Mouse (Mus musculus) cerebellum, postnatal 25 days (tissue): ENCODE results near the gene Mrgprf.

Experiments
- DNase-seq, 2 experiments: peaks; one replicate each; pipeline ENCODE4 v3.0.0; 2021; ENCODE audit warnings: mixed read lengths in 2 of 2

The Mrgprf gene

GRCm38 (mm10) chr7:145301341-145302005, 845 bp downstream of the Mrgprf start:
- DNase-seq: peak; percentile 71 to 80

- DNase-seq: peak; percentile 77 to 85
Measured at GRCm38 (mm10) chr7:145302488-145303285, 2.1 kb downstream of the Mrgprf start.

- DNase-seq: no peak
Measured at GRCm38 (mm10) chr7:145304153-145304552, 3.5 kb downstream of the Mrgprf start.

- peak in 1 of 2 experiments; percentile 52 for DNase-seq
Measured at GRCm38 (mm10) chr7:145307636-145308035, 7.0 kb downstream of the Mrgprf start.

GRCm38 (mm10) chr7:145308061-145308675, 7.5 kb downstream of the Mrgprf start:
- DNase-seq: peak; percentile 77 to 78

GRCm38 (mm10) chr7:145308866-145309265, 8.2 kb downstream of the Mrgprf start:
- DNase-seq: peak; percentile 49 to 54

GRCm38 (mm10) chr7:145309877-145310276, 9.2 kb downstream of the Mrgprf start:
- DNase-seq: peak in 1 of 2 experiments; percentile 48

GRCm38 (mm10) chr7:145310526-145310925, 9.9 kb downstream of the Mrgprf start:
- DNase-seq: no peak

GRCm38 (mm10) chr7:145312137-145312536, 11.5 kb downstream of the Mrgprf start:
- no peak for DNase-seq

- peak in 1 of 2 experiments; percentile 45 for DNase-seq
Measured at GRCm38 (mm10) chr7:145314785-145315411, 14.3 kb downstream of the Mrgprf start, which contains the start of gene Mrgprd. Gene Mrgprd, plus strand, starts transcription at chr7:145314835.

- no peak for DNase-seq
Measured at GRCm38 (mm10) chr7:145317522-145317921, 16.9 kb downstream of the Mrgprf start.

- DNase-seq: peak; percentile 65 to 72
Measured at GRCm38 (mm10) chr7:145319481-145319880, 18.9 kb downstream of the Mrgprf start.

GRCm38 (mm10) chr7:145323607-145324006, 23.0 kb downstream of the Mrgprf start:
- DNase-seq: no peak

- no peak for DNase-seq
Measured at GRCm38 (mm10) chr7:145325697-145326096, 25.1 kb downstream of the Mrgprf start.

GRCm38 (mm10) chr7:145329982-145330381, 29.4 kb downstream of the Mrgprf start:
- DNase-seq: no peak

GRCm38 (mm10) chr7:145330641-145331040, 30.0 kb downstream of the Mrgprf start:
- no peak for DNase-seq

GRCm38 (mm10) chr7:145332376-145333041, 31.9 kb downstream of the Mrgprf start:
- peak; percentile 78 to 84 for DNase-seq

- peak in 1 of 2 experiments; percentile 43 for DNase-seq
Measured at GRCm38 (mm10) chr7:145333936-145334335, 33.3 kb downstream of the Mrgprf start.

- DNase-seq: peak in 1 of 2 experiments; percentile 58
Measured at GRCm38 (mm10) chr7:145334428-145335027, 33.9 kb downstream of the Mrgprf start.

GRCm38 (mm10) chr7:145335199-145335598, 34.6 kb downstream of the Mrgprf start:
- peak; percentile 95 for DNase-seq

- peak; percentile 78 to 82 for DNase-seq
Measured at GRCm38 (mm10) chr7:145335616-145336332, 35.1 kb downstream of the Mrgprf start.
